Mouse (Mus musculus) liver, embryonic 14.5 days (tissue): ENCODE results near the gene Vkorc1.
"Not testable (repeated sequence)": the region's sequence is repeated elsewhere in the genome, so short reads cannot be mapped to it uniquely, and the experiment has no call there.

Source experiments
- CTCF ChIP-seq: IDR thresholded peaks from 2 replicates; pipeline ENCODE4 v1.5.1; 2016; ENCODE audit warnings: antibody characterized with exemption, low read depth, control low read depth
- EP300 ChIP-seq: IDR thresholded peaks from 2 replicates; pipeline ENCODE4 v1.6.1; 2016; ENCODE audit warnings: antibody characterized with exemption, low read depth

DNA sequence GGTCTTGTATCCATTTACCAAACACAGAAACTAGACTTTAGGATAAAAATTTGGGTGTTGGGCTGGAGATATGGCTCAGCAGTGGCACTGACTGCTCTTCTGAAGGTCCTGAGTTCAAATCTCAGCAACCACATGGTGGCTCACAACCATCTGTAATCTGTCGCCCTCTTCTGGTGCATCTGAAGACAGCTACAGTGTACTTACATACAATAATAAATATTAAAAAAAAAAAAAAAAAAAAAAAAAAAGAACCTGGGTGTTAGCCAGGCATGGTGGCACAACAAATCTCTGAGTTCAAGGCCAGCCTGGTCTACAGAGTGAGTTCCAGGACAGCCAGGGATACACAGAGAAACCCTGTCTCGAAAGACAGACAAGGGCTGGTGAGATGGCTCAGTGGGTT is 46.7 kb upstream of the Vkorc1 start:
- TF ChIP-seq EP300, result not testable (repeated sequence)
- TF ChIP-seq CTCF, result peak; percentile 30; the same call in 1 of the 2 replicates
